Mouse (Mus musculus): ENCODE results near the gene Hyal1. TPM values are rescaled to one million over a fixed set of nuclear protein-coding genes. Genes with fewer than 3 reads are reported as not detected.
A peak's percentile ranks its signal among the peaks of the same experiment; 100 is the strongest.
"Not testable (repeated sequence)": the region's sequence is repeated elsewhere in the genome, so short reads cannot be mapped to it uniquely, and the experiment has no call there.

Gene Hyal1
- polyA plus RNA-seq, 1 experiment: 13.9 TPM

DNA sequence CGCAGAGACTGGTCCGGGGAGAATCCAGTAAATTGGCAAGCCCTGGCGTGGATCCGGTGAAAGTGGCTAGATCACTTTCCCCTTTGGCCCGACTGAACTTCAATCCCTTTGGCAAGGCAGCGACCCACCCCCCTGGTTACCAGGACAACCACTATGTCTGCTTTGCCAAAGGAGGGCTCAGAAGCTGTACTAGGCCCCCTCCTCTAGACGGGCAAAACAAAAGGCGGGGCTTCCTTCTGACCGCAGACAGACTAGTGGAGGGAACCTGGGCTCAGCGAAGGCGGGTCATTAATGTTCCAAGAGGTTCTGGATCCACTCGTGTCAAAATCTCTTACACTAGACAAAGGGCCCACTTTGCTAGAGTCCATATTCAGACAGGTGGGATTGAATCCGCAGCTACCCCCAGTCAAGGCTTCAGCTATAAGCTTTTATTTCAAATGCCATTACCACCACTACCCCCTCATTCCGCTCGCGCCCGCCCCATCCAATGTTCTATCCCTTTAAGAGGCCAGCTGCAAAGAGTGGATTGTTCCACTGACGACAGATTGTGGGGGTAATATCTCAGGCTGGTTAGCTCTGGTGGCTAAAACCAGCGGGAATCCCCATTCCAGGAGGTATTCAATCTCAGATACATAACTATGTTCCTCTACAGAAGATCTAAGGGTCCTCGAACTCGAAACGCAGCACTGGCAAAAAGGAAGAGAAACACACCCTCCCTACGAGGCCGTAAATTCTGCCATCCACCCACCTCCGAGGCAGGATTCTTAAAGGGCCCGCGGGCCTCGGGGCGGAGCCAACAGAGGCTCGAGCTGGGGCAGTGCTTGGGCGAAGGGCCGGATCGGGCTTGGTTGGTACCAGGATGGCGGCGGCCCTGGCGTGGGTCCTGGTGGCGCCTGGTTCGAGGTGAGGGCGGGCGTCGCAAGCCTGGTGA lies 8.1 kb upstream of the Hyal1 start:
- peak overlapping the region; percentile 81 for H3K4me3 ChIP-seq (ENCODE audit: insufficient read depth, low read length)
- H3K4me1 ChIP-seq (ENCODE audit: control insufficient read depth, insufficient read depth, low read length): peaks cover 4% of the 10 kb centered on the region; the same call in 1 of the 2 replicates
- TF ChIP-seq CTCF (IDR thresholded peaks at IDR 0.05; ENCODE audit: borderline replicate concordance, insufficient read depth, low read length) (no peak), POLR2A (IDR thresholded peaks at IDR 0.05; ENCODE audit: low read depth, low read length) (peak; percentile 68)
- peak overlapping the region; percentile 31; the same call in 1 of the 2 replicates for H3K27ac ChIP-seq (ENCODE audit: insufficient read depth, low read length)

DNA sequence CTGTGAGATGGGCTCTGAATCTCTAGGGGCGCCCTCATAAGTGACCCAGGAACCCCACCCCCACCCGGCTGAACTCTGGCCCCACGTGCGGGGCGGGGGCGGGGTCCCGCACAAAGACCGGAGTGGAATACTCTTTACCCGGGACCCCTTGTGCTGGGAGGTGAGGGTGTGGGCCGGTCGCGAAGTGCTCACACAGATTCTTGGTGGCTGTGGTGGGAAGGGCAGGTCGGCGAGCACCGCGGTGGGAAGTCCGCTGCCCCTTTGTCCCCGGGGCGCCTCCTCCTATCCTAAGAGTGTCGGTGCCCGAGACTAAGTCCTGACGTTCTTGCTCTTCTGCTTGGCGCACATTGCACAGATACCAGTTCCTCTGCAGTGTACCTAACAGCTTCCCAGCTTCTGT lies 7.5 kb upstream of the Hyal1 start:
- H3K27ac ChIP-seq (ENCODE audit: insufficient read depth, low read length): peak overlapping the region; percentile 12; the same call in 1 of the 2 replicates
- peak overlapping the region; percentile 81 for H3K4me3 ChIP-seq (ENCODE audit: insufficient read depth, low read length)
- TF ChIP-seq POLR2A (IDR thresholded peaks at IDR 0.05; ENCODE audit: low read depth, low read length): no peak
- TF ChIP-seq CTCF (IDR thresholded peaks at IDR 0.05; ENCODE audit: borderline replicate concordance, insufficient read depth, low read length): no peak
- no peaks in the 10 kb centered on the region for H3K4me1 ChIP-seq (ENCODE audit: control insufficient read depth, insufficient read depth, low read length)

DNA sequence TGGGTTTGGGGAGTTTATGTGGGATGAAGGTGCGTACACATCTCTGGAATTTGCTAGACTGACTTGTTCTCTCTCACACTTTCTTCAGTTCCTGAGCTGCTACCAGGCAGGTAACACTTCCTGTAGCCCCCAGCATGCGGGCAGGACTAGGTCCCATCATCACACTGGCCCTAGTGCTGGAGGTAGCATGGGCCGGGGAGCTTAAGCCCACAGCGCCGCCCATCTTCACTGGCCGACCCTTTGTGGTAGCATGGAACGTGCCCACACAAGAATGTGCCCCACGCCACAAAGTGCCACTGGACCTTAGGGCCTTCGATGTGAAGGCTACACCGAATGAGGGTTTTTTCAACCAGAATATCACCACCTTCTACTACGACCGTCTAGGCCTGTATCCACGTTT lies 6.7 kb upstream of the Hyal1 start:
- TF ChIP-seq CTCF (IDR thresholded peaks at IDR 0.05; ENCODE audit: borderline replicate concordance, insufficient read depth, low read length) (no peak), POLR2A (IDR thresholded peaks at IDR 0.05; ENCODE audit: low read depth, low read length) (no peak)

GRCm38 (mm10) chr9:107570845-107571244 lies 5.9 kb upstream of the Hyal1 start:
- Histone ChIP-seq H3K4me3 (ENCODE audit: insufficient read depth, low read length) (no peak overlapping the region), H3K27ac (ENCODE audit: insufficient read depth, low read length) (no peak overlapping the region), H3K4me1 (ENCODE audit: control insufficient read depth, insufficient read depth, low read length) (no peaks in the 10 kb centered on the region)
- no peak for TF ChIP-seq POLR2A (IDR thresholded peaks at IDR 0.05; ENCODE audit: low read depth, low read length)
- TF ChIP-seq CTCF (IDR thresholded peaks at IDR 0.05; ENCODE audit: borderline replicate concordance, insufficient read depth, low read length): no peak

More for the DNA sequence above, 6.7 kb upstream of the Hyal1 start:
- Histone ChIP-seq H3K27ac (ENCODE audit: insufficient read depth, low read length) (no peak overlapping the region), H3K4me3 (ENCODE audit: insufficient read depth, low read length) (peak overlapping the region; percentile 81), H3K4me1 (ENCODE audit: control insufficient read depth, insufficient read depth, low read length) (no peaks in the 10 kb centered on the region)

GRCm38 (mm10) chr9:107571534-107572326 lies 5.0 kb upstream of the Hyal1 start:
- Histone ChIP-seq H3K27ac (ENCODE audit: insufficient read depth, low read length) (no peak overlapping the region), H3K4me3 (ENCODE audit: insufficient read depth, low read length) (no peak overlapping the region), H3K4me1 (ENCODE audit: control insufficient read depth, insufficient read depth, low read length) (no peaks in the 10 kb centered on the region)
- TF ChIP-seq POLR2A (IDR thresholded peaks at IDR 0.05; ENCODE audit: low read depth, low read length) (no peak), CTCF (IDR thresholded peaks at IDR 0.05; ENCODE audit: borderline replicate concordance, insufficient read depth, low read length) (no peak)

DNA sequence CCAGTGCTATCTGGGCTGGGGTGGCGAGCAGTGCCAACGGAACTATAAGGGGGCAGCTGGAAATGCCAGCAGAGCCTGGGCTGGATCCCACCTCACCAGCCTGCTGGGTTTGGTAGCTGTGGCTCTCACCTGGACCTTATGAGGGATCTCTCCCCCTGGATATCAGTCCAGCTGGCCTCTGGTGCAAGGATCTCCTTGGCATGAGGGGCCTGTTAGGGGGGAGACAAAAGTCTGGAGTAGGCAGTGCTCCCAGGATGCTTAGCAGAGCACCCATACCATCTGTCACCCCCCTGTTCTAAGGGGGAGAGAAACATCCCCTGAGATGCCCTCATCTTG lies 4.4 kb upstream of the Hyal1 start:
- TF ChIP-seq POLR2A (IDR thresholded peaks at IDR 0.05; ENCODE audit: low read depth, low read length): no peak
- TF ChIP-seq CTCF (IDR thresholded peaks at IDR 0.05; ENCODE audit: borderline replicate concordance, insufficient read depth, low read length): no peak
- Histone ChIP-seq H3K4me1 (ENCODE audit: control insufficient read depth, insufficient read depth, low read length) (no peaks in the 10 kb centered on the region), H3K27ac (ENCODE audit: insufficient read depth, low read length) (no peak overlapping the region), H3K4me3 (ENCODE audit: insufficient read depth, low read length) (no peak overlapping the region)

DNA sequence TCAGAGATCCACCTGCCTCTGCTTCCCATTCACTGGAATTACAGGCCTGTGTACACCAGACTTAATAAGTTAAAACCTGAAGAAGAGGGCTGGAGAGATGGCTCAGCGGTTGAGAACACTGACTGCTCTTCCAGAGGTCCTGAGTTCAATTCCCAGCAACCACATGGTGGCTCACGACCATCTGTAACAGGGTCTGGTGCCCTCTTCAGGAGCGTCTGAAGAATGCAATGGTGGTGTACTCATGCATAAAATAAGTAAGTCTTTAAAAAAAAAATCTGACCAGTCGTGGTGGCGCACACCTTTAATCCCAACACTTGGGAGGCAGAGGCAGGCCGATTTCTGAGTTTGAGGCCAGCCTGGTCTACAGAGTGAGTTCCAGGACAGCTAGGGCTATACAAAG lies 3.0 kb upstream of the Hyal1 start:
- not testable (repeated sequence) for H3K27ac ChIP-seq (ENCODE audit: insufficient read depth, low read length); H3K4me1 ChIP-seq (ENCODE audit: control insufficient read depth, insufficient read depth, low read length); H3K4me3 ChIP-seq (ENCODE audit: insufficient read depth, low read length)

- TF ChIP-seq POLR2A (IDR thresholded peaks at IDR 0.05; ENCODE audit: low read depth, low read length): no peak
- no peak for TF ChIP-seq CTCF (IDR thresholded peaks at IDR 0.05; ENCODE audit: borderline replicate concordance, insufficient read depth, low read length)
- peaks cover 5% of the 10 kb centered on the region; the same call in 1 of the 2 replicates for H3K4me1 ChIP-seq (ENCODE audit: control insufficient read depth, insufficient read depth, low read length)
- H3K4me3 ChIP-seq (ENCODE audit: insufficient read depth, low read length): no peak overlapping the region
- peak overlapping the region; percentile 56 for H3K27ac ChIP-seq (ENCODE audit: insufficient read depth, low read length)
Measured at GRCm38 (mm10) chr9:107575579-107576356, 959 bp upstream of the Hyal1 start.

DNA sequence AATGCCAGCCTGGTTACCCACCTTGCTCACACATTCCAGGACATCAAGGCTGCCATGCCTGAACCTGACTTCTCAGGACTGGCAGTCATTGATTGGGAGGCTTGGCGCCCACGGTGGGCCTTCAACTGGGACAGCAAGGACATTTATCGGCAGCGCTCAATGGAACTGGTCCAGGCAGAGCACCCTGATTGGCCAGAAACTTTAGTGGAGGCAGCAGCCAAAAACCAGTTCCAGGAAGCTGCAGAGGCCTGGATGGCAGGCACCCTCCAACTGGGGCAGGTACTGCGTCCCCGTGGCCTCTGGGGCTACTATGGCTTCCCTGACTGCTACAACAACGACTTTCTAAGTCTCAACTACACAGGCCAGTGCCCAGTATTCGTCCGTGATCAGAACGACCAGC lies 1.1 kb downstream of the Hyal1 start:
- Histone ChIP-seq H3K4me1 (ENCODE audit: control insufficient read depth, insufficient read depth, low read length) (peaks cover 5% of the 10 kb centered on the region; the same call in 1 of the 2 replicates), H3K4me3 (ENCODE audit: insufficient read depth, low read length) (no peak overlapping the region), H3K27ac (ENCODE audit: insufficient read depth, low read length) (no peak overlapping the region)
- TF ChIP-seq CTCF (IDR thresholded peaks at IDR 0.05; ENCODE audit: borderline replicate concordance, insufficient read depth, low read length): no peak
- no peak for TF ChIP-seq POLR2A (IDR thresholded peaks at IDR 0.05; ENCODE audit: low read depth, low read length)

Measured in embryonic fibroblast, embryonic 13.5 days (primary cell).